Mouse (Mus musculus) stomach, adult 2 months (tissue): ENCODE results near the gene Ubiad1. TPM values are rescaled to one million over a fixed set of nuclear protein-coding genes. Genes with fewer than 3 reads are reported as not detected.

Experiments
- polyA plus RNA-seq: library from polyadenylated mRNA; depleted of rRNA; stranded (reverse); fragments of >200 nt; gene quantifications from 2 replicates; pipeline ENCODE4 v1.2.3, GENCODE M21; 2012; rRNA removed

Ubiad1 gene
- polyA plus RNA-seq: 4.9 and 5.2 TPM in 2 replicates

GRCm38 (mm10) chr4:148444250-148444967, at the start of gene Ubiad1:
TSS of gene Ubiad1 (minus strand) at chr4:148444771.

GRCm38 (mm10) chr4:148448179-148448852, 3.7 kb upstream of the Ubiad1 start, which contains the start of gene Mtor:
TSS of gene Mtor (plus strand) at chr4:148448611.

Other genes with a start within 250 kb of the Ubiad1 start
- 0.01 and 0.02 TPM in 2 replicates for gene Disp3, start 156.8 kb downstream of the Ubiad1 start, polyA plus RNA-seq
- gene Mtor, start 3.8 kb upstream of the Ubiad1 start, polyA plus RNA-seq: 8.2 and 8.6 TPM in 2 replicates
- 0.18 TPM in 2 replicates for gene Angptl7, start 55.7 kb upstream of the Ubiad1 start, polyA plus RNA-seq
- gene Exosc10, start 113.7 kb upstream of the Ubiad1 start, polyA plus RNA-seq: 7.8 and 9.4 TPM in 2 replicates
- gene Srm, start 146.7 kb upstream of the Ubiad1 start, polyA plus RNA-seq: 40.2 and 62.2 TPM in 2 replicates
- gene Masp2, start 157.8 kb upstream of the Ubiad1 start, polyA plus RNA-seq: 0.31 and 0.45 TPM in 2 replicates
- gene Tardbp, start 182.2 kb upstream of the Ubiad1 start, polyA plus RNA-seq: 4.5 and 7.2 TPM in 2 replicates
- gene Gm572, start 198.5 kb upstream of the Ubiad1 start, polyA plus RNA-seq: 0.68 and 1.2 TPM in 2 replicates